Mouse (Mus musculus) E14TG2a.4 (cell line): ENCODE results near the gene Sap30bp.

Source experiments
- CTCF ChIP-seq: conservative IDR thresholded peaks from 2 replicates; pipeline ENCODE4 v1.5.1; 2014; ENCODE audit warnings: low read length
- POU5F1 ChIP-seq: IDR thresholded peaks from 2 replicates; pipeline ENCODE4 v1.6.1; 2014; ENCODE audit warnings: low read length, borderline replicate concordance

- TF ChIP-seq CTCF: no peak
- no peak for TF ChIP-seq POU5F1
Observed at GRCm38 (mm10) chr11:115898446-115898845, 34.6 kb upstream of the Sap30bp start.
